Mouse (Mus musculus) telencephalon, adult 2 months (tissue): ENCODE results near the gene Atp6ap1l.
"Not testable (repeated sequence)": the region's sequence is repeated elsewhere in the genome, so short reads cannot be mapped to it uniquely, and the experiment has no call there.

Source experiments
- DNase-seq: peaks from one replicate; pipeline ENCODE4 v3.0.0-alpha.2; 2011; ENCODE audit warnings: low read depth, low spot score

The Atp6ap1l gene

DNA sequence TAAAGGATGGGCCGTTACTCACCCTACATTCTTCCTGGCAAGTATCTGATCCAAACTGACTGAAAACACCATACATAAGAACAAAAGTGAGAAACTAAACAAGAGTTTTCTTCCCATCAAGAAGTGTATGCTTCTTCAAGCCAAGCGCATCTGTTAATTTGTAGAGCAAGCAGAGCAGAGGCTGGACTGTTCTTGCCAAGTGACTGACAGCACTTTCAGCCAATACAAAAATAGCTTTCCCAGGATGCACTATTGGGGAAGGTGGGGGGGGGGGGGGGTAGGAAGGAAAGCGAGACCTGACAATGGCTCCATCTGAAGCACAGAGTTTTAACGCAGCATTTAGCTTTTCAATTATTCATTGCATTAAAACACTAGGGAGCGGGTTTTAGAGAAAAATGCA lies at the start of gene Atp6ap1l:
Gene Atp6ap1l, minus strand, starts transcription at position 180 of the 400 bp plus-strand sequence.
- no peak for DNase-seq

DNA sequence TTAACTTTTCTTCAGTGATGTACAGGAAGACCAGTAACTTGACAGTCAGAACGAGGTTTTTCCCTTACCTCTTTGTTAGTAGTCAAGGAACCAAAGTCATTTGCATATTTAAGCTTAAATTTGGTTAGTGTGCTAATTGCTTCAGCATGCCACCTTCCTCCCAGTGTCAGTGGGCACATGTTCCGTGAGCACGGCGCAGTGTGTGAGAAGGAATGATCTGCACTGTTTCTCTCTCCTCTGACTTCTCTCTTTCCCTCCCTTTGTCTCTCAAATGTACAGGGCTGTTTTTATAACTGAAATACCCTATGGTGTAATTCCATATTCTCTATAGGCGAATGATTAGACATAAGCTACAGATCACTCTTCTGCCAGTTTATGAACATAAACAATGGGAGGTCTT lies 34.4 kb upstream of the Atp6ap1l start:
- DNase-seq, result no peak

DNA sequence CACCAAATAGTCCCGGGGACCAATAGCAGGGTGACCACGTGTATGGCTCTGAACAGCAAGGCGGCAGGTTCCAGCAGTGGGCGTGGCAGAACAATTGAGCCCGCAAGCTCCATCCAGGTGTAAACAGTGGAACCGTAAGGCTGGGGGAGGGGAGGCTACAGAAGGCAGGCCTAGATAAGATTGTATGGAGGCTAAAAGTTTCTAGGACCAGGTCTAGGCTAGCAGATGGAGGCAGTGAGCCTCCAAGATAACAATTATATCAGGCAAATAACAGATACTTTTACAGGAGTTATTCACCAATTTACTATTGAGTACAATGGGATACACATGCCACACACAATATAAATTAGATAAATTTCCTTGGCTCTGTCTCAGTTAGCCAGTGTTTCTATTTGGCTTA lies 34.0 kb upstream of the Atp6ap1l start:
- DNase-seq, result no peak

DNA sequence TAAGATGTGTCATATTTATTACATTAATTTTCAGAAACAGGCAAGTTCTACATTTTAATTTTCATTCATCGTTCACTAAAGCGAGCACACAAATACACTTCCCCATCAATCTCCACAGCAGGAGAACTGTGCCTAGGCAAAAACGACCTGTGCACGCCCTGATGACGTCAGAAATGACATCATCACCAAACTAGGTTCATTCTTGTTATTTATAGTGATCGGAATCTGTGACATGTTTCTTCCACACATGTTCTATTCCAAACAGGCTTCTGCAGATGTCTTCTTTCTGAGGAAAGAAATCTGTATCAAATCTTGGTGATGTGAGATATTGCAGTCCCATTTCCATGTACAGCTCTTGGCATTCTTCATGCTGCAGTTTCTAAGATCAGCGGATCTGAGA lies 30.7 kb upstream of the Atp6ap1l start:
- no peak for DNase-seq

DNA sequence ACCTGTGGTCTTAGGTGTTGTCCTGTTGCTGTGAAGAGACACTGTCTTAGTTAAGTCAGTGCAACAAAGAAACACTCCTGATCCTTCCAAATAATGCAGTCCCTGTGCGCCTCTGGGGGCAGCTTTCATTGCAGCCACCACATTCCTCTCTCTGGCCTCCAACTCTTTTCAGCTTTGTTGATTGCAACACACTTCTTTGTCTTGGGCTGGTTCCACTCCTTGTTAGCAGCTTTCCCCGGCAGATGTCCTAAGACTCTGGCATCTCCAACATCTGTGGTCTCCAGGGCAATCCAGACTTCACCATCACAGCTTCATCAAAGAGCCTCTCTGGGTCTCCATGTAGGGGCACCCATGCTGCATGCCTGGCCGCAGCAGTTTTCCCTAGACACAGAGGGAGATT lies 28.1 kb upstream of the Atp6ap1l start:
- DNase-seq, result no peak

DNA sequence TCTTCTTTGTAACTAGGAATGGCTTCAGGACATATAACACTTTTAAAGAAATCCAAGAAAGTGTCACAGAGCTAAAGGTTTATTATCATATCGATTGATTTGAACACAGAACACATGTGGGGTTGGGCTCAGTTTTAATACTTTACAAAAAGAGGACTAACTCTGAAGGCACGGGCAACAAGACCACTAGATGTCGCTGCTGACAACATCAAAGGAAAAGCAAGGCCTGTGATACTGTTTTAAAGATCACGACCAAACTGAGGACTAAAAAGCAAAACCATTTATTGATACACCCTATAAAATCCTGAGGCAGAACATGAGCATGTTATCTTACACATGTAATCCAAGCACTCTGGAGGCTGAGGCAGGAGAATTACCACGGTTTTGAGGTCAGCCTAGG lies 24.7 kb upstream of the Atp6ap1l start:
- peak; percentile 74 for DNase-seq

DNA sequence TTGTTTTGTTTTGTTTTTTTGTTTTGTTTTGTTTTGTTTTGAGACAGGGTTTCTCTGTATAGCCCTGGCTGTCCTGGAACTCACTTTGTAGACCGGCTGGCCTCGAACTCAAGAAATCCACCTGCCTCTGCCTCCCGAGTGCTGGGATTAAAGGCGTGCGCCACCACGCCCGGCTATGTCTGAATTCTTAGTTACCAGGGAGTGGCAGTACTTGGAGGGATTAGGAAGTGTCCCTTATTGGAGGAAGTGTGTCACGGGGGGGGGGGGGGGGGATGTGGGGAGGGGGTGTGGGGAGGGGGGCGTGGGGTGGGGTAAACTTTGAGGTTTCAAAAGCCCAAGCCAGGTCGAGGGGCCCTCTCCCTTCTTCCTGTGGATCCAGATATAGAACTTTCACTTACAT lies 23.1 kb upstream of the Atp6ap1l start:
- DNase-seq, result not testable (repeated sequence)

DNA sequence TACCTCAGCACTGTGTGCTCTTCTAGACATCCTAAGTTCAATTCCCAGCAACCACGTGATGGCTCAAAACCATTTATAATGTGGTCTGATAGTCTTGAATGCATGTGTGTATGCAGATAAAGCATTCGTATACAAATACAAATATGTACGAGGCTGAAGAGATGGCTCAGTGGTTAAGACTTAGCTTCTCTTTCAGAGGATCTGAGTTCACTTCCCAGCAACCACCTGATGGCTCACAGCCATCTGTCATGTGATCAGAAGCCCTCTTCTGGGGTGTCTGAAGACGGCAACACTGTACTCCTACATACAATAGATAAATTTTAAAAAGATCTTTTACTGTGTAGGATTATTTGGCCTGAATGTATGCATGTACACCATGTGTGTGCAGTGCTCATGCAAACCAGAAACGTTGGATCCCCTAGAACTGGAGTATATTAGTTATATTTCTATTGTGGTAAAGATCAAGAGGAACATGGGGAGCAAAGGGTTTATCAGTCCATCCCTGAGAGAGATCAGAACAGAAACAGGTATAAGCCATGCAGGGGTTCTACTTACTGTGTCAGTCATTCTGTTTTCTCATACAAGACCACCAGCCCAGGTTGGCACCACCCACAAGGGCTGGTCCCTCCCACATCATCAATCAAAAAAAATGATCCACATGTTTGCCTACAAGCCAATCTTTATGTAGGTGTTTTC lies 21.9 kb upstream of the Atp6ap1l start:
- no peak for DNase-seq

DNA sequence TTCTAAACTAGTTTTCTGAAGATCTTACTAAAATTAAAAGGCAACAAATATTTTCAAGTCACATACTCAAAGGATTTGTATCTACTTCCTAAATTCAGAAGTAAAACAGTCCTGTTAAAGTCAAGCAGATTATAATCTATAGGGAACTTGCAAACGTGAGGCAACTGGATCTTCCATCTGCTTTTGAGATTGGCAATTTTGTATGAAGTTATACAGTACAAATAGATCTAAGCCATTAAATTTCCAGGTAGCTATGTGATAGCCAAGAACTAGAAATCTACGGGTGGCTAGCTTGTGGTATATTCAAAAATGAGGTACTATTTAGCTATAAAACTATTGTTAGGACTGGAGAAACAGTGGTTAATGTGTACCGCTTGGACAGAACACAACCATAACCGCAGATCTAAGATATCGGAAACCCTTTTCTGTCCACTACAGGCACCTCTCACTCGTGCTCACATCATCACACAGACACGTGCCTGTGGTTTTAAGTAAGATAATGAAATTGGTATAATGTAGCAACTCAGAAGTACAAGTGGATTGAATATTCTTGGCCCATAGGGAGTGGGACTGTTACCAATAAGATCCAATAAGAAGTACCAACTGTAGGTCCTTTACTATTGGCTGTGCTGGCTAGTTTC lies 21.1 kb upstream of the Atp6ap1l start:
- DNase-seq, result no peak

DNA sequence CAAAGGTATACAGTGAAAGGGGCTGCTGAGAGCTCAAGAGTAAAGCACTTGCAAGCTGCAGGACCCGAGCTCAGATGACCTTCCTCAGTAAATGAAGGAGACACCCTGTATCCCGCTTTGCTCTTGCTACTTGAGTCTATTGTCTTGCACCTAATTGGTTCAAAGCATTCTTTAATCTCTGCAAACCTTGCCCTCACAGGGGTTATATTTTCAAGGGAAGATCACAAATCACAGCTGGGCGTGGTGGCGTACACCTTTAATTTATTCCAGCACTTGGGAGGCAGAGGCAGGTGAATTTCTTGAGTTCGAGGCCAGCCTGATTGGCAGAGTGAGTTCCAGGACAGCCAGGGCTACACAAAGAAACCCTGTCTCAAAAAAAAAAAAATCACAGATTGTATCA lies 20.0 kb upstream of the Atp6ap1l start:
- DNase-seq, result no peak

DNA sequence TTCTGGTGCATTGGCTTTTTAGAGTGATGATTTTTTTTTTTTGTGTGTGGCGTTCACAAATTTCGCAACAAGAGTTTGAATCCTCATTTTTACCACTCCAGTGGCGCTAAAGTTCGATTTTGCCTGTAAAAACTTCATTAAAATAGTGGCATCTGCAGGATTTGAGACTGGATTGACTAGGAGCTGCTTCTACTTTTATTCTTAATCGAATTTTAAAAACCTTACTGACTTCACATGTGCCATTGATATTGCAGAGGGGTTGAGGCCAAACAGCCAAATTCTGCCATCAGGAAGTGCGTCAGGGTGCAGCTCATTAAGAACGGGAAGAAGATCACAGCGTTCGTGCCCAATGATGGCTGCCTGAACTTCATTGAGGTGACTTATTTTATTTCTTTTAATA lies 18.9 kb upstream of the Atp6ap1l start:
- no peak for DNase-seq

DNA sequence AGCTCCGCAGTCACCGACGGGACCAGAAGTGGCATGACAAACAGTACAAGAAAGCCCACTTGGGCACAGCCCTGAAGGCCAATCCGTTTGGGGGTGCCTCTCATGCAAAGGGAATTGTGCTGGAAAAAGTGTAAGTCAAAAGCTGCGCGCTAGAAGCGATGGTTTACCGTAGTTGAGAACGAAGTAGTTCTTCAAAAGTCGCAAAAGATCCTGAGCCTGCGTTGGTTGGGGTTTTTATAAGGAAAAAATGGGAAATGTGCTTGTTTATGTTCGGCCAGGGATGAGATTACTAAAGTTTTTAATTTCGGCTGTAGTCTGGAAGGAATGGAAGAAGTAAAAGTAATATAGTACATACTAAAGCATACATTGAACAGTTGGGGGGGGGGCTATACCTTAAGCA lies 18.5 kb upstream of the Atp6ap1l start:
- DNase-seq, result not testable (repeated sequence)

DNA sequence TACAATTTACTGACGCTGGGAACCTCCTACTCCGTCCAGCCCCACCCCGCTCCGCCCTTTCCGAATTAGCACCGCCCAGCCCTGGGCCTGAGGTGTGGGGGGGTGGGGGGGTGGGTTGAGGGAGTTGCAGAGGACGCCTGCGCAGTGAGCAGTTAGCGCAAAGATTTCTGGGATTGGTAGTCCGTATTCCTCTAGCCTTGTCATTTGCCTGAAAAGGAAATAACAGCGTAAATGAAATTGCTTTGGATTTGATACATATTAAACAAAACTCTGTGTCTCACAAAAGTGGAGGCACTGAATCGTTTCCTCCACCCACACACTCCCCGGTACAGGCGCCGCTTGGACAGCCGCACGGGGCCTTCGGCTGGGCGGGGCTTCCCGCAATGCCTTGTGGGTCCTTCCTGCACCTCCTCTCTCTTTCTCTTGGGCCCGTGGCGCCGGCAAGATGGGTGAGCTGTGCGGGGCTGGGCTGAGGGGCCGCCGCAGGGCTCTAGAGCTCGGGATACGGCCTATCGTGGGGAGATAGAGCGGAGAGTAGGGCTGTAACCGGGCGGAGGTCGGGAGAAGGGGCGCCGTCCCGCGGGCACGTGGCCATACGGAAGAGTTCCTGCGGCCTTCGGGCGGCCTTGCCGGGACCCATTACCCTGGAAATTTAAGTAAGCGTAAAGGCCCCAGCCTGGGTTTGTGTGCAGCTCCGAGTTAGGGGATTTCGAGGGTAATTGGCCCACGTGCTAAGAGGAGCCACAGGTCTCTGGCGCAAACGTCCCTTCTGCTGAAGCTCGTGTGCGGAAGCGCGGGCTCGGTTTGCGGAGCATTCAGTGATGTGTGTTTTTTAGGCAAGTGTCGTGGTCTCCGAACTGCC lies 17.8 kb upstream of the Atp6ap1l start, which contains the start of gene Rps23:
Gene Rps23, plus strand, starts transcription at position 208 of the 862 bp plus-strand sequence.
- DNase-seq, result peak; percentile 91

DNA sequence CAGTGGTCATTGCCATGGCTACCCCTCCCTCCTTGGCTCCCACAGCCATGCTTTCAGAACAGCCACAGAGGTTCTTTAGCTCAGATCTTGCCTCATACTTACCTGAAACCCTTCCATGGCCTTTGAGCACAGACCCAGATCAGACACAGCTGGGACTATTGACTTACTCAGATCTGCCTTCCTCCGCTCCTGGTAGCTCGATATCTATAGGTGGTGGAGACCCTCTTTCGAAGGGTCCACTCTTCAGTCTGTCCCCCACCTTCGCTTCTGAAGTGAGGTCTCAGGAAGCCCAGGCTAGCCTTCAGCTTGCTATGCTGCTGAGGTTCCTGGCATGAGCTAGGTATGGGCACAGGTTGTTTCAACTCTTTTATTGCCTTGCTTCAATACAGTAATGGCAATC lies 9.6 kb upstream of the Atp6ap1l start:
- no peak for DNase-seq

DNA sequence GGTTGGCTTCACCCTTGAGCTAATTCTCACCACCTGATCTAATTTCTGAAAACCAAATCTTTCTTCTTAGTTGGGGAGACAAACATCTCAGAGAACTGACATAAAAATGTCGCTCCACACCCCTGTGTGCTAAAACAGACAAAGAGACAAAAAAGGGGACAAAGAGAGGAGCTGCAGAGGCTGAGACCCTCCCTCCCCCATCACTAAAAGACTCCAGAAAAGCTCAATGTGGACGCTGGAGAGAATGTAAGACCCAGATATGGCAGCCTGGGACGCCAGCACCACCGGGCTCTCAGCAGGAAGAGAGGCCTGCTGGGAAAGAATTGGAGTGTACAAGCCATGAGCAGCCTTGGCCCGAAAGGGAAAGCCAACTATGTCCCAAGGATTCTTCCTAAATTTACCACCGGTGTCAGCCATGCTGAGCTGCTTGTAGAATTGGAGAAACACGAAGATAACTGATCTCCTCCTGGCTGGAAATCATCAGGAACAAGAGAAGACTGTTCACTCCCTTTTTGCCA lies 8.6 kb upstream of the Atp6ap1l start:
- no peak for DNase-seq

DNA sequence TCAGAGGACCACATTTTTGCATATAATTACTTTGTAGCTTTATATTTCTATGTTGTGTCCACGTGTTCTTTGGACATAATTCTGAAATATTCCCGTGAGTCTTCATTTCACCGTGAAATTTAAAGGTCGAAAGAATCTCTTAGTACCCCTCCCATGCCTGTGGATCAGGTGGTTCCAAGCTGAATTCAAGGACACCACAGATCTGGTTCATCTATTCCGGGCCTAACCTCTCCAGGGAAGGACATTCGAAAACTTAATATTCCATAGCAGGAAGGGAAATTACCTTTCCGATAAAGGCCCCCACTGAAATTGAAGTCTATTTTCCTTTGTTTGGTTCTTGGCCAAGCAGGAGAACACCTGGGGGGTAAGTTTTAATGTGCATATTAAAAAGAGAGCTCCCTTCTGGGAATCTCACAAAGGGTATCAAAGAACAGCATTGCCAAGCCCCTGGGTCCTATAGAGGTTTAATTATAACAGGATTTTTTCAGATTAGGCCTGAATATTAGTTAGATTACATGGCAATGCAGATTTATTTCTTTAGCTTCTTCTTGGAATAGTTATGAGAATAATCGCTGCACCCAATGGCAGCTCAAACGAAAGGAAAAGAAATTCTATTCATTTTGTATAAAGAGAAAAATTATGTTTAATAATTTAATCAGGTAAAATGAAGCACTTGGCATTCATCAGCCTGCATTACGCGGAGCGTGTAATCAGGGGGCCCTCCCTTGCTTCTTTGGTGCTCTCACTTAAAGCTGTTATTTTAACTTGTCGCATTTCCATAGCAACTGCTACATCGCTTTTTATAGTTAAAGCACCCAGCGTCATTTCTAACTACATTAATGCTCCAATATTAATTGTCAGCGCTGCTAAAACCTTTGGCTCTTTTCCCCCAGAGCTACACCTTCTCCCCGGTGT lies 7.9 kb upstream of the Atp6ap1l start:
- peak; percentile 58 for DNase-seq

DNA sequence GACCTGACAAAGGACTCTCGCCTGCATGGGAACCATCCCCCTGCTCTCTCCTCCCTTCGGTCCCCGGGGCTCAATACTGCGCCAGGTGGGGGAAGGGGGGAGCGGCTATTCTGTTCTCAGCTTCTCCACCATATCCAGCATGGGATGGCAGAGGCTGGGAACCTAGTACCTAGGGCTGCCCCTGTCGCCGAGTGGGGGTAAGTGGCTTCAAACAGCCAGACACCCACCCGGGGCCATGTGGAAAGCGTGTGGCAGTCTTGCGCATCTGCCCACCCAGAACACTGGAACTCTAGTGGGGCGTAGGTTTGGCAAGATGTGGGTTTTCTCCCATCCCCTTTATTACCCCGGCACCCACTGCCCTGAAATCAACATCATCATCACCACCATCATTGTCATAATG lies 2.2 kb upstream of the Atp6ap1l start:
- DNase-seq, result no peak

DNA sequence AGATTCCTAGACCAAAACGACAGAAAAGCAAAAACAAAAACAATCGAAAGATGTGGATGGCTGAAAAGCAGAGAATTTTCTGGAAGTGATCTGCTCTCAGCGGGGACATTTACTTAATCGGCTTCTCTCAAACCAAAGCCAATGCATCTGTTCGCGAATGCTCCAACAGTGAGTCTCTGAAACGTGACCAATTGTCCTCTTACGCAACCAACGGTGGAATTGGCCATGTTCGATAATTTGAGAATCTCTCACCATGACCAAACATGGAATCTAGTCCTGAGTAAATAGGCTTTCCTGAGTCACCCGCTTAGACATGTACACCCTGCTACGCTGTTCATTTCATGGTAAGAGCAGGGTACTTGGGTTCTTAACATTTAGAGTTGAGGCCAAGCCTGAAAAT lies 8.3 kb downstream of the Atp6ap1l start:
- DNase-seq, result no peak

DNA sequence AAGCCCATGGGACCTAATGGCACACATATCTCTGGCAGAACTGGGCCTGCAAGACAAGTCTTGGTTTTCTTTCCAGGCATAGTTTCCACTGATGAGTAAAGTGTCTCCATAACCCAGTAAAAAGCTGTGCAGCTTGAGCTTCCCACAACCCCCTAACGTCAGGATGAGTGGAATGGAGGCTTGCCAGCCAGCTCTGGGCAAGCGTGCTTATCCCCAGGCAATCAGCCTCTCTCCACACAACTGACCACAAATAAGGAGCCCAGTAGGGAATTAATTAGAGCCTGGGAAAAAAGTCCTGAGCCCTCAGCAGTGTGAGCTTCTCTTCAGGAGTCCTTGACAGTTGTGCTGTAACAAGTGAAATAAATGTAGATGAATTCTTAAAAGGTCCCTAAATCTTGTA lies 9.1 kb downstream of the Atp6ap1l start:
- DNase-seq, result no peak

DNA sequence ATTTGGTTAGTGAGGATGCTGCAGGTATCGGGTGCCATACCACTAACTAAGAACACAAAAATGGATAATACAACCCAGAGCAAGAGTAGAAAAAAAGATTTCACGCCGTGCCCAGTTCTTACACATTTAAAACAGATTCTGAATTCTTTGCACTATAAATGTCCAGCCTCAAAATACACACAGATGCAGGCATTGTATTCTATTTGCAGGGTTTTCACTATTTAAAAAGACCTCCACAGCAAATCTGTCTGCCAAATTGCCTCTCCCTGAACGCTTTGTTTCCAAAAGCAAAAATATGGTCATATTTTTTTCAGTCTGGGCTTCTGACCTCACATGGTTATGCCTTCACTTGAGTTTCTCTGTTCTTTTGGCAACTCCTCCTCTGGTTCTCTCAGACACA lies 10.3 kb downstream of the Atp6ap1l start:
- DNase-seq, result no peak

DNA sequence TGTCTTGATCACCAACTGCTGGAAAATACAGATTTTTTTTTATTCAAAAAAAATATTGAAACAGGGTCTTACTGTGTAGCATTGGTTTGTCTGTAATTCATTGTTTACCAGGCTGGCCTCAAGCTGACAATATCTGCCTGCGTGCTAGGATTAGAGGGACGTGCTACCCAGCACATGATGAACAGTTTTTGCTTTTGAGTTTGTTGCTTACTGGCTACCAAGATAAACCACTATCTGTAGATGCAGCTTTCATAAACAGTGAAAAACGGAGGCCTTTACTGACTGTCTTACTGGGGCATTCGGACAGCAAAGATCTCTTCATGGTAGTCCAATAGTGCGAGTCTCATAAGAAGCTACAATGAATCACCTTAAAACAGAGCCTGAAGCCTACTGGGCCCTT lies 15.0 kb downstream of the Atp6ap1l start:
- no peak for DNase-seq
